Mouse (Mus musculus): Measurements from ENCODE around the gene Ago3.

The Ago3 gene

DNA sequence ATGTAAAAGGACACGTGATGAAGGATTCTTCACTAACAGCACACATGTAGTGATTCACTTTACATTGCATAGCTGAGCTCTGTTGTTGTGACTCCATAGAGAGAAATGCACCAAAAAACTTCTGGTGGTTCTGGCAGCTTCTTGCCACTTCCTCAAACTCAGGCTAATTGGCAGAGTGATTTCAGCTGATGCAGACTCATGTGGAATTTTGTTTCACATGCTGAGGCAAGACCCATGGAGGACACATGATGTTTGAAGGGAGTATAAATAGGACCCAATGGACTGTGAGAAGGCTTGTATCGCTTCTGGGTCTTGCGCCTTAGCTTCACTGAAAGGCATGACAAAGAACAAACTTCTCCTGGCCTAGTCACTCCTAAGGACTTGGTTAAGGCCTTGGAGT is 16.8 kb downstream of the Ago3 start:
- DNase-seq: no peak

DNA sequence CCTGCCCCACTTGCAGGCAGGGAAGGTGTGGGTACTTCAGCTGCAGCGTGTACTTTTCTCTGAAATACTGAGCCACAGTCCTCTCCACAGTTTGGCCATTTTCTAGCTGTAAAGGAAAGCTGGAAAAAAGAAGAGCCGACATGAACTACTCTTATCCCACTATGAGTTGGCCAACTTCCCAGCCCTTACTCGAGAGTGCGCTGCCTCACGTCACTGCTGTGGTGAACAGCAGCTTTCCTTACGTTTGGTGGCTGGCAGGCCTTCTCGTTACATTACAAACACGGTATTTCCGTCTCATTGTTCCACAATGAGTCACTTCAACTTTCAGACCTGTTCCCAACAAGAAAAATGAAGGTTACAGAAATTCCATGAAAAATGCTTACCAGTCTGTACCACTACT is 57.9 kb downstream of the Ago3 start:
- no peak for DNase-seq

DNA sequence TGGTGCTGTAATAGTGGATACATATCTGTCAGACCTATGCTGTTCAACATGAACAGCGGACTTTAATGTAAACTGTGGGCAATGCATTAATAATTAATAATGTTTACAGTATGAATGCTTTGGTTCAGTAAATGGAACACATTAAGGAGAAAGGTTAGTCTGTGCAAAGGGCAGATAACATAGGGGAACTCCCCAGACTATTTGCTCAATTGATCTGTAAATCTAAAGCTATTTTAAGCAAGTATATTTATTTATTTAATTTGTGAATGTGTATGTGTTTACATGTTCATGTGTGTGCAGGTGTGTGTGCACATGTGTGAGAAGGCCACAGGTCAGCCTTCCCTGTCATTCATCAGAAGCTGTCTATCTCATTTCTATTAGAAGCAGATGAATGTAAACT is 69.3 kb downstream of the Ago3 start:
- no peak for DNase-seq

DNA sequence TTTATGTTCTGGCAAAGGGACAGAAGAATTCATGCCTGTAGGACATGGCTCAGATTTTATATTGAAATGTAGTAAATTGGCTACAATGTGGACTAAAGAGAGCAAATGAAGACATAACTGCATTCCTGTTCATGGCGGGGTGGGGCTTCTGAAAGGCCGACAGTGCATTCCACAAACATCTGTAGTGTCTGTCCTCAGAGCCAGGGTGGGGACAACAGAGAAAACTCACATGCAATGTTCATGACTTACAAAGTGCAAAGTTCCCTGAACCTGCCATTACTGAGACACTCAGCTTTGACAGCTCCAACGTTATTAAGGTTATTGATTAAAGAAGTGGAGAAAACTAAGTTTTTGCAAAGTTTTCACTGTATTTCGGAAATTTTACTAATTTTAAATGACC is 85.9 kb downstream of the Ago3 start:
- no peak for DNase-seq

DNA sequence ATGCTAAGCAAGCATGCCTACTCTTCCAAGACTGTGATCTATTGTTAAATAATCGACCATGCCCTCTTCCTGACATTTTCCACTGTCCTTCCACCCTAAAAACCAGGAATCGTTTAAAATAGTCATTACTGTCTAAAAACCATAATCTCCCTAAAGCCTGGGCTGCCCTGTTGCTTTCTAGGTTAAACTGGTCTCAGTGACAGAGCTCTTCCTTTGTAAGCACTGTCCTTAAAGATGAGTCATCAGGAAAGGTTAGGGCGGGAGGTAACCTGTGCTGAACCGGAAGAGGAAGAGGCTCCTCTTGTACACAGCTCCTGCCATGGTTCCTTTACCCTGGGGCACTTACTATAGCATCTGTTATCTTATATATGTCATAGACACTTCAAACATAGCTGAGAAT is 89.9 kb downstream of the Ago3 start:
- DNase-seq: no peak

DNA sequence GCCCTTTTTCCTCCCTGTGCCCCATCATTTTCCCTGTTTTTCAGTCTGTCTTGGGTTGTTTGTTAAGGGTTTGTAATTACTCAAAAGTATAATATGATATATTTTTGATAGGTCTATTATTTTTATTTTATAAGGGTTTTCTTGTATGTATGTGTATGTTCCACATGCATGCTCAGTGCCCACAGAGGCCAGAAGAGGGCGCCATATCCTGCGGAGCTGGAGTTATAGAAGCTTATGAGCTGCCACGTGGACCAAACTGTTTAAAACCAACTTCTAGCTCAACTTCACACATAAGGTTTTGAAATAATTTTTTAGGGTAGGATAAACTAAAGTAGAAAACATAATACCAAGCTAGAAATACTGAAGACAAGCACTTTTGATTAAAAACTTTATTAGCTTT is 97.0 kb downstream of the Ago3 start:
- no peak for DNase-seq

DNA sequence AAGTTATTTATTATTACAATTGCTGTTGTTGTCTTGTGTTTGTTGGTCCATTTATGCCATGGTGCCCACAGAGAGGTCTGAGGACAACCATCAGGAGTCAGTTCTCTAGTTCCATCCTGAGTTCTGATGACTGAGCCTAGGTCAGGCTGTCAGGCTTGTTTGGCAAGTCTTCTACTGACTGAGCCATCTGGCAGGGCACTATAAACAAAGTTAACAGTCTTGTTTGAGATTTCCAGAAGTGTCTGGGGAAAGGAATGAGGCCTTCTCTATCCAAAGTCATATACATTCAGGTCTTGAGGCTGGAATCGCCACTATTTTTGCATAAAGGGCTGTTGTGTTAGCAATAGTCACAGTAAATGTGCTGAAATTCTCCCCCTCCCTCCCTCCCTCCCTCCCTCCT is 97.6 kb downstream of the Ago3 start:
- DNase-seq: no peak

DNA sequence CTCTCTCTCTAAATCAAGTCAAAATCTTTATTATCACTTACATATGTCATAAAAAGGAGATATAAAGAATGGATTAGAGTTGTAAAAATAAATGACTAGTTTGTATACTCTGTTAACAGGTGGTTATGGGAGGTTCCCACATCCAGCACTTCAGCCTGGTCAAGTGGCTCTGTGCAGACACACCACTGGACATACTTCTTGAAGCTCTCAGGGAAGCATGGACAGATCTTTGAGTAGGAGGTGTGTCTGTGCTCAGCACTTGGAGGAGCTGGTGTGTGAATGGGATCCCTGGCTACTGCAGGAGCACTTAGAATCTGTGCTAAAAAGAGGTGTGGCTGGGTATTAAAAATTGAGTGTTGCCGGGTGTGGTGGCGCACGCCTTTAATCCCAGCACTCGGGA is 99.1 kb downstream of the Ago3 start:
- no peak for DNase-seq

DNA sequence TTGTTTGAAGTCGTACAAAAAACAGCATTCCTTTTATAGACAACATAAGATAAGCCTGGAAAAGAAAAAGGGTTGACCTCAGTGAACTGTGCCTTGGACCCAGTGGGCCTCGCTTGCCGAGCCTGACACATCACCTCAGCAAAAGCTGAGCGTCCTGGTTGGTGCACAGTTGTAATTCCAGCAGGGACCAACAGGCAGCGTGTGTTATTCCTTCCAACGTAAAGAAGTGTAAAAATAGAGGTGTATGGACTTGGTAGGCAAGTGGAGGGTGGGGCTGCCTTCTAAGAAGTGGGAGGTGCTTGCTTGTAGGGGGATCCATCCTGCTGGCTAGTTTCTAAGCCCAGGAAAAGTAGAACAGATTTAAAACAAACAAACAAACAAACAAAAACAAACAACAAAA is 103.3 kb downstream of the Ago3 start:
- no peak for DNase-seq

DNA sequence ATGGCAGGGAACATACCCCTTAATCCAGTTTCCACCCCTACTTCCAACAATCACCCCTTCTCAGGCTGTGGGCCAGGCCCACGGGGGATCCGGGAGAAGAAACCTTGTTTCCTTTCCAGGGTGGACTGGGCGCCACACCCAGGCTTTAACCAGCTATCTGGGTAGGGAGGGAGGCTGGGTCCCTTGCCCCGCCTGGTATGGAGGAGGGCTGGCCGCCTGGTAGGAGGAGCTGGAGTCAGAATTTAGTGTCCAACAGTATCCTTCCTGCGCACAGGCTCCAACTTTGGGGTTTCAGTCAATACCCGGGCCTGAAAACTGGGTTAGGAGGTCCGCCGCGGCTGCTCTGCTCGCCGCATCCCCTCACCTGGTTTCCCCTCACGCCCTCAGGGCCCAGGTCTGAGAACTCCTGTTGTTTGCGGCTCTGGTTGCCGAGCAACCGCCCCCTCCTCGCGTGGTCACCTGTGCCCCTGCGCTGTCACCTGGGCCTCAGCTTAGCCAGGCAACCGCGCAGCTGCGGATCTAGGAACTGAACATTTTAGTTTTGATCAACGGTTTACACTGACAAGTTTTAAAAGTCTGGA is 104.0 kb downstream of the Ago3 start, which contains the start of gene Tekt2:
TSS of gene Tekt2 (minus strand) at position 408 of the 581 bp plus-strand sequence.
- no peak for DNase-seq

DNA sequence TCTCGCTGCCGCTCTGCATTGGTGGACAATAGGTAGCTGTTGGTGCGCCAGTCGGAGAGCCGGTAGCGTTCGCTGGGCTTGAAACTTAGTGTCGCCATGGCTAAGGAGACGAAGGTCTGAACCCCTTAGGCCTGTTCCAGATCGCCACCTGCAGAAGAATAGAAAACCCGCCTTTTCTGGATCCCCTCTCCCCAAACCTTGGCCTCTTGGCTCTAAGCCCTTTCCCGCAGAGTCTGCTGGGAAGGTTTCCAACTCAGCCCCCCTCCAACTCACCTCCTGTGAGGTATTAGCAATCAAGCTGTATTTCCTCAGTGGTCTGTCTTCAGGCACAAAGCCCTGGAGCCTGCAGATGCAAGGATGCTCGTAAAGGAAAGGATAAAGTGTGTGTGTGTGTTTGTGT is 104.5 kb downstream of the Ago3 start:
- DNase-seq: no peak

DNA sequence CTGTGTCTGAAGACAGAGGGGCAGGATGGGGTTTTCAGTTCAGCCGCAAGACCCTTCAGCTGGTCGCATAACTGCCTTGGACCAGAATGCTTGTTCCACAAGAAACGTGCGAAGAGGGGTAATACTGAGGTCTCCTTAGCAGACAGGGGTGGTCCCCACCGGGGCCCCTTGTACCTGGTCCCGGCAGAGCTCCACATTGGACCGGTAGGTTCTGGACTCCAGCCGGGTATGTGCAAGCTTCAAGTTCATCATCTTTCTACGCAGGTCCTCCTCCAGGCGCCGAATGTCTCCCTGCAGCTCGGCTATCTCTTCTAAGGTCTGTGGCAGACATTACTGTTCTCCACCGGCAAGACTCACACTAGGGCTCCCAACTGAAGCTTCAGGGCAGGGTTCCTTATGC is 106.7 kb downstream of the Ago3 start:
- DNase-seq: no peak

DNA sequence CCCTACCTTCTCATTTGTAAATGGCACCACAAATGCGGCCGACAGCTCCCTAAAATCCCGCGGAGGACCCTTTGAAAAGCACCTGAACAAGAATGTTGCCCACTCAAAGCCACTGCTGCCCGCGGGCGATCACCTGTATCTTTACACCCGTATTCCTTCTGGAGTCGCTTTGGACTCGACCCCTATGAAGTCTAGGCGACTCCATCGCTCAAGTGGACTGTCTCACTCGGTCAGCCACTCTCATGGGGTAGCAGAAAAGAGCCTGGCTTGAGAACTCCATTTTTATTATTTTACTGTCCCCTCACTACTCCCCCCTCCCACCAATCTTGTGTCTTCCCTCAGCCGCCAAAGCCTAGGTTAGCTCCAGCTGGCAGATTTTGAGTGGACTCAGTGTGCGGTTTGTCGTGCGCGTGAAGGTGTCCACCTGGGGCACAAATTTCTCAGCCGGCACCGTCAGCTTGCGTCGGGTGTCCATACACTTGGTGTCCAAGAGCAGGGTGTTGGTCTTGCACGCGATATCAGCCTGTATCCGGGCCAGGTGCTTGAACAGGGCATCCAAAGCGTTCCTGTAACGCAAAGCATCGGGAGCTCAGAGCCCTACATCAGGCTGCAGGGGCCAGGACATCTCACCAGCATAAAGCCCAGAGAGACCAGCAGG is 107.4 kb downstream of the Ago3 start:
- no peak for DNase-seq

DNA sequence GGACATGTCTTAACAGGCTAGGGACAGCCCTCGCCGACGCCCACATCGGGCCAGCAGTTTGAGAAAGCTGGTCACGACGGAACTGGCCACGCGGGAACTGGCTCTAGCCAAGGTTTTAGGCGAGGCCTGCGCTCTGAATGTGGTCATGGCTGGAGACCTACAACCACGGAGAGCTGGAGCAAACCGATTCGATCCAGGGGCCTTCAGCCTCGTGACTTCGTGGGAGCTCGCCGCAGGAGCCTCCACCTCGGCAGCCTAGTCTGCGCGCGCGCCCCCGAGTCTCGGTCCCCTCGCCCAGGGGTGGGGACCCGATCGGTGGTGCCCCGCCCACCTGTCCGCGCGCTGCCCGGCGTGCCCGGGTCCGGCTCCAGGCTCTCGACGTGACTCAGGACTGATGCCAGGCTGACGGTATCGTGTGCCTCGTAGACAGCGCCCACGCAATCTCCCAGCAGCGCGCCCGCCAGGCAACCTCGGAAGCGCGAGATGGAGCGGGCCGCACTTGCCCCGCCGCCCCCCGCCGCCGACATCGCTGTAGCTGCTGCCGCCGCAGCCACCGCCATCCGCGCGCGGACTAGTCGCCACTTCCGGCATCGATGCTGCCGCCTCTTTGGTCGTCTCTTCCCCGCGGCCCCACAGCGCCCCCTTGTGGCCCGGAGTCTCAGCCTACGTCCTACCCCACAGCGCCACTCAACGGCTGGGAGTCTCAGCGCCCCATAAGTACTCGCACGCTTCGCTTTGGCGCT is 108.1 kb downstream of the Ago3 start, which contains the start of gene Adprhl2:
TSS of gene Adprhl2 (minus strand) at position 593 of the 743 bp plus-strand sequence.
- peak; percentile 95 to 100 for DNase-seq

DNA sequence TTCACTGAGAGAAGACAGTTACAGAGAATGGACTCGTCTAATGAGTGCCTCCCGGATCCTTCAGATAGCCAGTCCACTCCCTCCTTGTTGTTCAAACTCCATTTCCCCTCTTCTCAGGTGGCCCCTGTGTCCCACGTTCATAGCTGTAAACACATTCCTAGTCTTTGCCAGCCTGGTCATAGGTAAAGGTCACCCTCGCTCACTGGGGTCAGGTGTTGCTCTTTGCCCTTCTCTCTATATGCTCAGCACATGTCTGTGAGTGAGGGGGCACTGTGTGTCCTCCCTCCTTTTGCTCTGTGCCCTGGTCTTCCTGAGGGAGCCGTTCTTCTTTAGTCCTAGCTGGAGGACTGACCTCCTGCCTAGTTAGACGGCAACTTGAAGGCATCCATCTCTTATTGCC is 109.5 kb downstream of the Ago3 start:
- DNase-seq: no peak

DNA sequence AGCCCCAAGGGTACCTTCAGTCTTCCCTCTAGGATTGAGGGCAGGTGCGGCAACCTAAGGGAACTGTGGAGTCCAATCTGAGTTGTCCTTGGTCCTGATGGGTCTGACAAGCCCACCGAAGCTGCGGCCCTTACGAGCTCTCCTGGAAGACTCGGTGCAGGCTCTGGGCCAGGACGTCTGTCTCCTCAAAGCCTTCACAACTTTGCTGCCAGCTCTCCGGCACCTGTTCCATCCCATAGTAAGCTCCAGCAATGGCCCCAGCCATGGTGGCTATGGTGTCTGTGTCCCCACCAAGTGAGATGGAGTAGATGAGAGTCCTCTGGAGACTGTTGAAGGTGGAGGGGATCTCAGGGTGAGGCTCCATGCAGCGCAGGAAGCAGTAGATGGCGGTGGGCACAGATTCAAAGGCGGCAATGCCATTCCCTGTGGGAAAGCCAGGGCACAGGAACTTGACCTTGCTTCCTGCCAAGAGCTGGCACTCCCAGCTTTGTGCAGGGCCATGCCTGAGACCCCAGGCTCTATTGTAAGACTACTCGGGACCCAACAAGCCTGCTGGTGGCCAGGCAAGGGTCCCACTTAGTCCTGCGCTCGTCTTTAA is 112.8 kb downstream of the Ago3 start:
- DNase-seq: no peak

DNA sequence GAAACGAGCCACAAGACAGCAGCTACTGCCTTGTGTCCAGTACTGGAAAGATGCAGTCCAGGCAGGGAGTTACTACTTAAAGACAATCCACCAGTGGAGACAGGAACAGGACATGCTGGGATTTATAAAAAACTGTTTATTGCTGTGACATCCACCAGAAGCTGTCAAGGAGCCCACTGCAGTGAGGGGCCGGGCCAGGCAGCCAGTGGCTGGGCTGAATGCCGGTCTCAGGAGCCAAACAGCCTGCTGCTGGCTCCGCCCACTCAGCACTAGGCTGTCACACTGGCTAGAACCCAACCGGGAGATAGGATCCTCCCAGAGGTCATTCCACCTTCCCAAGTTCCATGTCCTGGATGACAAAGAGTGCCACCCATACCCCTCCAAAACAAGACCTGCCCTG is 113.4 kb downstream of the Ago3 start:
- no peak for DNase-seq

DNA sequence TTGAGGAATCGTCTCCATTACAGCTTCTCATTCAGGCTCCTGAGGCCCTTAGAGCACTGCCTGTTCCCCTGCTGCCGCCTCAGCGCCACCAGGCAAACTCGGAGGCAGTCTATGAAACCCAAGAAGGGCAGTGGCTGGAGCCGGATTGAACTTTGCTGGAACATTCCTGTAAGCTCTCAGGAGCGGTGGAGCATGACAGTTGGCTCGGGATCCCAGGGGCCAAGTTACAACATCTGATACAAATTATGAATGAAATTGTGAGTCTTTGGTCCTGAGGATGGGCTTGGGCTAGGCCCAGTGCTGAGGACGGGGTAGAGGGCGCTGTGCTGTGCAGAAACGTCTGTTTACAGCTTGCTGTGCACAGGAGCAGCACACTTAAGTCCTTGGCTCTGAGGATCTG is 115.0 kb downstream of the Ago3 start:
- DNase-seq: no peak

DNA sequence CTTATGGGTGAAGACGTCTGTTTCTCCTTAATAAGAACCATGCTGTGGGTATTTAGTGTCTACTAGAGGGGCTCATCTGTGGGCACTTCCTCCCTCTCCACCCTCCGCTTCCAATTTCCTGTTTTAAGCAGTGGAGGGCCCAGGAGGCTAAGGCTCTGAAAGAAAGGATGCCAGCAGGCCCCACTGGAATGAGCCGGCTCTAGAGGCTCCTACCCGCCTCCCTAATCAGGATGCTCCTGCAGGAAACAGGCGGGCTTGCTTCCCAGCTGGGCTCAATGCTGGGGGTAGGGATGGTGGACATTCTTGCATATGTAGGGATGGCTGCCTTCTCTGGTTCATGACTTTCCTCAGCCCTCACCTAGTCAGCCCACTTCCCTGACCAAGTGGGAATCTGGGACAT is 116.2 kb downstream of the Ago3 start:
- no peak for DNase-seq

DNA sequence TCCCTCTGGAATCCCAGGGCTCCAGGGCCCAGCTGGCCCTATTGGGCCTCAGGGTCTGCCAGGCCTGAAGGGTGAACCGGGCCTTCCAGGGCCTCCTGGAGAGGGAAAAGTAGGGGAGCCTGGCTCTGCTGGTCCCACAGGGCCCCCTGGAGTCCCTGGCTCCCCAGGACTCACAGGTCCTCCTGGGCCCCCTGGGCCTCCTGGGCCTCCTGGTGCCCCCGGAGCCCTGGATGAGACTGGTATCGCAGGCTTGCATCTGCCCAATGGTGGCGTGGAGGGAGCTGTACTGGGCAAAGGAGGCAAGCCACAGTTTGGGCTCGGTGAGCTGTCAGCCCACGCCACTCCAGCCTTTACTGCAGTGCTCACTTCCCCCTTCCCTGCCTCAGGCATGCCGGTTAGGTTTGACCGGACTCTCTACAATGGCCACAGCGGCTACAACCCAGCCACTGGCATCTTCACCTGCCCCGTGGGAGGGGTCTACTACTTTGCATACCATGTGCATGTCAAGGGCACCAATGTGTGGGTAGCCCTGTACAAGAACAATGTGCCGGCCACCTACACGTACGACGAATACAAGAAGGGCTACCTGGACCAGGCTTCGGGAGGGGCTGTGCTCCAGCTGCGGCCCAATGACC is 117.7 kb downstream of the Ago3 start:
- no peak for DNase-seq

DNA sequence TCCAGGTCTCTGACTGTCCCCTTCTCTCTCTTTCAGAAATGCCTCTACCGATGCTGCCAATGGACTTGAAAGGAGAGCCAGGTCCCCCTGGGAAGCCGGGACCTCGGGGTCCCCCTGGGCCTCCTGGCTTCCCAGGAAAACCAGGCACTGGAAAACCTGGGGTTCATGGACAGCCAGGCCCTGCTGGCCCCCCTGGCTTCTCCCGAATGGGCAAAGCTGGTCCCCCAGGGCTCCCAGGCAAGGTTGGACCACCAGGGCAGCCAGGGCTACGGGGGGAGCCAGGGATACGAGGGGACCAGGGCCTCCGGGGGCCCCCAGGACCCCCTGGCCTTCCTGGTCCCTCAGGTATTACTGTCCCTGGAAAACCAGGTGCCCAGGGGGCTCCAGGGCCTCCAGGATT is 119.0 kb downstream of the Ago3 start:
- no peak for DNase-seq

DNA sequence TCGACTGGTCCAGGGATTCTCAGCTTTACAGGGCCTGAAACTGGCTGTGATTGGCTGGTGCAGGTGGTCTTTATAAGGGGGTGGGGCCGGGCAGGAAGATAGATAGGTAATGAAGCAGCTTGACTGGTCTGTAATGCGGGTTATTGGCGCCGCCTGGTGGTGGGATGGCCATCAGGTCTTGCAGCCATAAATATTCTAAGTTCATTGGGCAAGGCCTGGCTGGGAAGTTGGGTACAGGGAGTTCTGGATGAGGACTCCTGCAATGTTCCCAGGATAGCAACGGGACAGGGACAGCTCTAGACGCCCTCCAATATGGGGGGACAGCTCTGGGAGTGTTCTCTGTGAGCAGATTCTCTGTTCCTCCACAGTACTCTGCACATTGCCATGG is 119.4 kb downstream of the Ago3 start:
- peak; percentile 61 to 84 for DNase-seq

DNA sequence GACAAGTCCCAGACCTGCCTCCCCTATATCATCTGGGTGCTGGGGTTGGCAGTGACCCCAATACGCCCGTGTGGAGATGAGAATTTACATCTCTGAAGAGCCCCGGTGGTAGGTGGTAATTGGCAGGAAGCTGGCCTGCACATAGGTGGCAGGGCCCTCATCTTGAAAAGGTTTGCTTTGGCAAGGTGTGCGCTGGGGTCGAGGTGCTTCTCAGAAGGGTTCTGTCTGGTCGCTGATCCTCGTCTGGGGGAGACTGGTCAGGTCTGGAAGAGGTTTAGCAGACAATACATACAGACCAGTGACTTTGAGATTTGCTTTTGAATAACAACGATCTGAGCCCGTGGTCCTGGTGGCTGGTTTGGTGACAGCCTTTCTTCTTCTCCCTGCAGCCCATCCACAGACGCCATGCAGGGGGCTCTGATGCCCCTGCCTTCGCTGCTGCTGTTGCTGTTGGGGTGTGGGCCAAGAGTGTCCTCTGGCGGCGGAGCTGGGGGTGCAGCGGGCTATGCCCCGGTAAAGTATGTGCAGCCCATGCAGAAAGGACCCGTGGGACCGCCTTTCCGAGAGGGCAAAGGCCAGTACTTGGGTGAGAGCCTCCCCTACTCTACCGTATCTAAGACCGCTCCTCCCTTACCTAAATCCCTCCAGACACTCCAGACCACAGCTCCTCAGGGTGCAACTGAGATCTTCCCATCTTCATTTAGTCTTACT is 120.0 kb downstream of the Ago3 start:
- peak in 1 of 2 experiments; percentile 24 for DNase-seq
